ENCODE assay signal across 8 mouse cellular contexts in the genomic region with DNA sequence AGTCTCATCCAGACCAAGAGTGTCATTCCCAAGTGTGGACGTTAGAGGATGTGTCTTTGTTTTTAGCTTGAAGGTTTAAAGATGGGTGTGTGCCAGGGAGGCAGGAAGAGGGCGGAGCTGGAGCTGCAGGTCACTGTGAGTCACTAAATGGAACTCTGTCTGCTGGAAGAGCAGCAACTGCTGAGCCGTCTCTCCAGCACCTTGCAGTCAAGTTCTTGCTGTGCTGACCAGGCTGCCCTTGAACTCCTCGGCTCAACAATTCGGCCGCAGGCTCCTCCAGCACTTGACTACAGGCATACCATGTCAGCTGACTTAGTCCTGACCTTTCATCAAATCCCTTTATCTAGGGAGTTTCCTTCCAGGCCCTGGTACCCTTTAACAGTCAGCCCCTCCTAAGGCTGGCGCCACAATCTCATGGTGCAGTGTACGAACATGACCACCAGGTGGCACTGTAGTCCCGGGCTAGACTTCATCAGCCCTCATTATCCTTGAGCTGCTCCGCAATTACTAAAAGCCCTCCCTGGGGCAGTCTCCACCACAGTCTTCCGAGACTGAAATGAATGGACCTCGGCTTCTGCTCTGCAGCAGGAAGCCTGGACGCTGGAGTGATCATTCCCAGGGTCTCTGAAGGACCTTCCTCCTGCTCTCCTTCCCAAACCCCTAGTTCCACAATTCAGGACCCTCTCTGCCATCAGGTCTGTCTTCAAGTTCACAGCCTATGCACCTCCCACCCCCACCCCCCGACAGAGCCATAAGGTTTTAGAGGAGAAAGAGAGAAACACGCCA. TPM values are rescaled to one million over a fixed set of nuclear protein-coding genes. Genes with fewer than 3 reads are reported as not detected.
DNase-seq lines count a peak whose midpoint lies in the region; ATAC-seq and TF ChIP-seq lines count a peak whose summit lies in the region.

No protein-coding gene starts in this region.

- TF ChIP-seq POLR2A in bone marrow, adult 2 months (IDR thresholded peaks at IDR 0.05; ENCODE audit: borderline replicate concordance, control insufficient read depth, low read depth, low read length): no peak

- DNase-seq in A20 (ENCODE audit: low read depth, low spot score): peak; percentile 83
- DNase-seq in kidney, postnatal 10 days: peak; percentile 89
- DNase-seq in naive thymus-derived CD4-positive, alpha-beta T cell, adult 2 months (ENCODE audit: low read depth): peak; percentile 95
- DNase-seq in splenic B cell, adult 2 months (ENCODE audit: low read depth, low spot score): peak; percentile 92

- TF ChIP-seq CTCF in bone marrow, adult 2 months (IDR thresholded peaks at IDR 0.05; ENCODE audit: control insufficient read depth, insufficient read depth, low read length): peak; percentile 97

- H3K27me3 ChIP-seq in heart, embryonic 13.5 days (replicated peaks): peaks cover 2% of the 10 kb centered on the region
- H3K27me3 ChIP-seq in liver, embryonic 12.5 days (replicated peaks): peaks cover 14% of the 10 kb centered on the region
- H3K27me3 ChIP-seq in splenic B cell, adult 2 months (ENCODE audit: control insufficient read depth, insufficient read depth, low read length, poor library complexity, severe bottlenecking): no peaks in the 10 kb centered on the region

- peak overlapping the region; percentile 60 for H3K4me2 ChIP-seq in heart, embryonic 13.5 days
- peak overlapping the region; percentile 55 for H3K4me2 ChIP-seq in liver, embryonic 12.5 days

- ATAC-seq in erythroid progenitor cell, adult 5-6 weeks (replicated peaks; ENCODE audit: low FRiP score, poor library complexity, severe bottlenecking): peak; percentile 79
- ATAC-seq in heart, embryonic 13.5 days (ENCODE audit: extremely low read depth, insufficient number of reproducible peaks, low FRiP score, low TSS enrichment): peak; percentile 58; the same call in 1 of the 2 replicates
- peak; percentile 65 for ATAC-seq in liver, embryonic 12.5 days

- WGBS in bone marrow, adult 2 months: 5% methylated on average over 15 of the region's 15 CpGs
- 2% methylated on average over 15 of the region's 15 CpGs for WGBS in heart, embryonic 13.5 days
- WGBS in liver, embryonic 12.5 days (ENCODE audit: insufficient replicate concordance): 4% methylated on average over 15 of the region's 15 CpGs

- peaks cover 16% of the 10 kb centered on the region for H3K4me1 ChIP-seq in bone marrow, adult 2 months (ENCODE audit: control insufficient read depth, insufficient read depth, low read length)
- H3K4me1 ChIP-seq in heart, embryonic 13.5 days: peaks cover 60% of the 10 kb centered on the region
- H3K4me1 ChIP-seq in liver, embryonic 12.5 days: peaks cover 40% of the 10 kb centered on the region

- H3K9ac ChIP-seq in heart, embryonic 13.5 days: peak overlapping the region; percentile 72
- H3K9ac ChIP-seq in liver, embryonic 12.5 days: peak overlapping the region; percentile 3; the same call in 1 of the 2 replicates

- peak overlapping the region; percentile 86 for H3K27ac ChIP-seq in bone marrow, adult 2 months (ENCODE audit: control insufficient read depth, insufficient read depth, low read depth, low read length, poor library complexity)
- peak overlapping the region; percentile 85 for H3K27ac ChIP-seq in heart, embryonic 13.5 days (replicated peaks)
- peak overlapping the region; percentile 60 for H3K27ac ChIP-seq in liver, embryonic 12.5 days

- no peaks in the 10 kb centered on the region for H3K36me3 ChIP-seq in heart, embryonic 13.5 days
- no peaks in the 10 kb centered on the region for H3K36me3 ChIP-seq in liver, embryonic 12.5 days
- H3K36me3 ChIP-seq in splenic B cell, adult 2 months (ENCODE audit: control insufficient read depth, insufficient read depth, low read length, poor library complexity, severe bottlenecking): no peaks in the 10 kb centered on the region

- no peaks in the 10 kb centered on the region for H3K9me3 ChIP-seq in heart, embryonic 13.5 days
- H3K9me3 ChIP-seq in liver, embryonic 12.5 days (replicated peaks): no peaks in the 10 kb centered on the region

- H3K4me3 ChIP-seq in bone marrow, adult 2 months (replicated peaks; ENCODE audit: control insufficient read depth, low read depth, low read length): peak overlapping the region; percentile 33
- peak overlapping the region; percentile 22 for H3K4me3 ChIP-seq in heart, embryonic 13.5 days
- H3K4me3 ChIP-seq in liver, embryonic 12.5 days: peak overlapping the region; percentile 18

RNA-seq across cellular contexts. Expression of a gene that starts 23.1 kb away (rescaled TPM):
- polyA plus RNA-seq in bone marrow, adult 2 months (2011; ENCODE audit: insufficient read depth, insufficient read length, low replicate concordance, missing spikeins): 12.8 and 19.1 TPM in 2 replicates
- total RNA-seq in erythroid progenitor cell, adult 5-6 weeks (2015; ENCODE audit: low replicate concordance): 30.6 and 35.0 TPM in 2 replicates
- 41.3 and 67.4 TPM in 2 replicates for total RNA-seq in erythroid progenitor cell, adult 5-6 weeks (2017; ENCODE audit: low replicate concordance)
- 34.8 and 35.6 TPM in 2 replicates for polyA plus RNA-seq in heart, embryonic 13.5 days (2015; fragmentation: Nextera tagmentation; extraction: Ambion mirVana)
- polyA plus RNA-seq in liver, embryonic 12.5 days (2016; fragmentation: Nextera tagmentation; extraction: Ambion mirVana): 22.6 and 25.8 TPM in 2 replicates

RNA-seq across cellular contexts. Expression of a gene that starts 28.4 kb away (rescaled TPM):
- polyA plus RNA-seq in bone marrow, adult 2 months (2011; ENCODE audit: insufficient read depth, insufficient read length, low replicate concordance, missing spikeins): 16.1 and 53.3 TPM in 2 replicates
- 8.4 and 12.6 TPM in 2 replicates for total RNA-seq in erythroid progenitor cell, adult 5-6 weeks (2015; ENCODE audit: low replicate concordance)
- 7.8 and 9.7 TPM in 2 replicates for total RNA-seq in erythroid progenitor cell, adult 5-6 weeks (2017; ENCODE audit: low replicate concordance)
- 0.21 and 0.23 TPM in 2 replicates for polyA plus RNA-seq in heart, embryonic 13.5 days (2015; fragmentation: Nextera tagmentation; extraction: Ambion mirVana)
- 0.60 and 0.73 TPM in 2 replicates for polyA plus RNA-seq in liver, embryonic 12.5 days (2016; fragmentation: Nextera tagmentation; extraction: Ambion mirVana)

Comparison
In these comparisons a context has a peak if more than half of its experiments do, and no peak if none do; other contexts are left out.
1. Peak in every context shown above with its lines: DNase-seq, ATAC-seq, H3K4me3 ChIP-seq and H3K27ac ChIP-seq.